Mouse (Mus musculus) gastrocnemius, adult 8-10 months (tissue): ENCODE measurements around the gene Amt. TPM values are rescaled to one million over a fixed set of nuclear protein-coding genes. Genes with fewer than 3 reads are reported as not detected.
A peak's percentile ranks its signal among the peaks of the same experiment; 100 is the strongest.
"Not testable (repeated sequence)": the region's sequence is repeated elsewhere in the genome, so short reads cannot be mapped to it uniquely, and the experiment has no call there.

Experiments used
- DNase-seq, 2 experiments: peaks; one replicate each; pipeline ENCODE4 v3.0.0; 2022; ENCODE audit warnings: low spot score in 2 of 2
- total RNA-seq, 4 experiments: library from RNA; stranded (reverse); gene quantifications; 2 replicates each; pipeline ENCODE4 v1.2.4; 2022

Gene Amt
- total RNA-seq, 4 experiments from 2014 or later, result 0.32 to 1.3 (median 0.54) TPM

- DNase-seq, result peak; percentile 84 to 88
These were observed 16.4 kb upstream of the Amt start for GRCm38 (mm10) chr9:108280071-108280828.

- DNase-seq, result peak; percentile 49 to 61
These were observed 12.2 kb upstream of the Amt start for GRCm38 (mm10) chr9:108284410-108284809.

GRCm38 (mm10) chr9:108287526-108288238 is 9.0 kb upstream of the Amt start:
- DNase-seq, result not testable (repeated sequence)

GRCm38 (mm10) chr9:108289347-108289746 is 7.3 kb upstream of the Amt start:
- DNase-seq, result no peak

- DNase-seq, result peak; percentile 87 to 88
These were observed 6.5 kb upstream of the Amt start, which contains the start of gene Nicn1 for GRCm38 (mm10) chr9:108290016-108290750. Gene Nicn1, plus strand, starts transcription at chr9:108290429.

- DNase-seq, result no peak
These were observed 5.9 kb upstream of the Amt start for GRCm38 (mm10) chr9:108290773-108291172.

GRCm38 (mm10) chr9:108301853-108302252 is 5.2 kb downstream of the Amt start:
- no peak for DNase-seq

- DNase-seq, result no peak
These were observed 8.1 kb downstream of the Amt start for GRCm38 (mm10) chr9:108304716-108305115.

- DNase-seq, result no peak
These were observed 8.5 kb downstream of the Amt start for GRCm38 (mm10) chr9:108305170-108305569.

GRCm38 (mm10) chr9:108305629-108306520 is 9.2 kb downstream of the Amt start, which contains the start of the genes Rhoa and Tcta:
Gene Rhoa, plus strand, starts transcription at chr9:108306129.
Gene Tcta, minus strand, starts transcription at chr9:108306160.
- peak; percentile 98 to 99 for DNase-seq

GRCm38 (mm10) chr9:108306571-108306980 is 9.9 kb downstream of the Amt start:
- peak; percentile 63 to 70 for DNase-seq

GRCm38 (mm10) chr9:108307021-108307807 is 10.6 kb downstream of the Amt start:
- no peak for DNase-seq

- DNase-seq, result no peak
These were observed 11.5 kb downstream of the Amt start for GRCm38 (mm10) chr9:108308141-108308540.

- no peak for DNase-seq
These were observed 20.9 kb downstream of the Amt start for GRCm38 (mm10) chr9:108317572-108317971.

- DNase-seq, result no peak
These were observed 21.8 kb downstream of the Amt start for GRCm38 (mm10) chr9:108318462-108318861.

GRCm38 (mm10) chr9:108322054-108322453 is 25.4 kb downstream of the Amt start:
- not testable (repeated sequence) for DNase-seq

- DNase-seq, result no peak
These were observed 28.1 kb downstream of the Amt start for GRCm38 (mm10) chr9:108324784-108325183.

GRCm38 (mm10) chr9:108325811-108326210 is 29.2 kb downstream of the Amt start:
- no peak for DNase-seq

- no peak for DNase-seq
These were observed 41.3 kb downstream of the Amt start for GRCm38 (mm10) chr9:108337848-108338550.
